Mouse (Mus musculus) small intestine, adult 2 months (tissue): ENCODE measurements around the gene Gins2.

Experiments
- CTCF ChIP-seq: fragments of 200-500 bp; IDR thresholded peaks from 2 replicates; pipeline ENCODE4 v1.5.1; 2012; ENCODE audit warnings: low read depth, mild to moderate bottlenecking, control low read depth, inconsistent platforms, low read length, moderate library complexity, mixed read lengths; ENCODE audit not compliant: insufficient replicate concordance, insufficient read length; ENCODE audit errors: extremely low read depth
- POLR2A ChIP-seq: fragments of 200-500 bp; IDR thresholded peaks from 2 replicates; pipeline ENCODE4 v1.6.1; 2012; ENCODE audit warnings: low read depth, mild to moderate bottlenecking, control low read depth, inconsistent platforms, low read length, moderate library complexity

DNA sequence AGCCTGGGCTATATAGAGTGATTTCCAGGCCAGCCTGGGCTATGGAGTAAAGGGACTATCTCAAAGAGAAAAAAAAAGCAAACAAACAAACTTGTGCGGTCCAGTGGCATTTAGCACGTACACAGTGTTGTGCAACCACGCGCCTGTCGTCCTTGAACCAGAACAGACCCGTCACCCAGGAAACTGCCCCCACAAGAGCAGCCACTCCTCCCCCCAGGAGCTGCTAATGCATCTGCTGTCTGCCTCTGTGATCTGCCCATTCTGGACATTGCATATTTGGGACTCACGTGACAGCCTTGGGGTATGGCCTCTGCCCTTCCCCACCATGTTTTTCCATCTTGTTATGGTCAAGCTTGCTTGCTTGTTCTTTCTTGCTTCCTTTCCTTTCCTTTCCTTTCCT lies 59.9 kb downstream of the Gins2 start:
- TF ChIP-seq CTCF (no peak), POLR2A (no peak)
